Mouse (Mus musculus) MEL (cell line): ENCODE results near the gene Prrc2b.

Source experiments
- BHLHE40 ChIP-seq: IDR thresholded peaks from 2 replicates; pipeline ENCODE4 v1.6.1; 2012; ENCODE audit warnings: low read depth, mild to moderate bottlenecking, inconsistent platforms, low read length, improper control_type of control experiment, borderline replicate concordance
- CHD2 ChIP-seq: IDR thresholded peaks from 2 replicates; pipeline ENCODE4 v1.6.1; 2011; ENCODE audit warnings: low read length, improper control_type of control experiment
- CTCF ChIP-seq, 3 experiments: IDR thresholded peaks in 2 of 3; conservative IDR thresholded peaks in 1 of 3; 2 replicates each; pipeline ENCODE4 v1.5.1; 2011 to 2012; ENCODE audit warnings: low read length in 3 of 3, low read depth in 2 of 3, mild to moderate bottlenecking in 2 of 3, improper control_type of control experiment in 1 of 3, inconsistent platforms in 1 of 3, mixed read lengths in 1 of 3, moderate library complexity in 1 of 3; ENCODE audit not compliant: control insufficient read depth in 1 of 3, insufficient read depth in 1 of 3, poor library complexity in 1 of 3, severe bottlenecking in 1 of 3
- JUND ChIP-seq: IDR thresholded peaks from 2 replicates; pipeline ENCODE4 v1.6.1; 2011; ENCODE audit warnings: low read depth, mild to moderate bottlenecking, improper control_type of control experiment, low read length
- KAT2A ChIP-seq: conservative IDR thresholded peaks from 2 replicates; pipeline ENCODE4 v1.6.1; 2012; ENCODE audit warnings: low read depth, low read length, improper control_type of control experiment, inconsistent platforms
- MAZ ChIP-seq: IDR thresholded peaks from 2 replicates; pipeline ENCODE4 v1.6.1; 2012; ENCODE audit warnings: low read depth, mild to moderate bottlenecking, inconsistent platforms, low read length, improper control_type of control experiment
- UBTF ChIP-seq: IDR thresholded peaks from 2 replicates; pipeline ENCODE4 v1.6.1; 2012; ENCODE audit warnings: low read depth, mild to moderate bottlenecking, inconsistent platforms, low read length, improper control_type of control experiment, moderate library complexity, borderline replicate concordance; ENCODE audit not compliant: insufficient read depth

DNA sequence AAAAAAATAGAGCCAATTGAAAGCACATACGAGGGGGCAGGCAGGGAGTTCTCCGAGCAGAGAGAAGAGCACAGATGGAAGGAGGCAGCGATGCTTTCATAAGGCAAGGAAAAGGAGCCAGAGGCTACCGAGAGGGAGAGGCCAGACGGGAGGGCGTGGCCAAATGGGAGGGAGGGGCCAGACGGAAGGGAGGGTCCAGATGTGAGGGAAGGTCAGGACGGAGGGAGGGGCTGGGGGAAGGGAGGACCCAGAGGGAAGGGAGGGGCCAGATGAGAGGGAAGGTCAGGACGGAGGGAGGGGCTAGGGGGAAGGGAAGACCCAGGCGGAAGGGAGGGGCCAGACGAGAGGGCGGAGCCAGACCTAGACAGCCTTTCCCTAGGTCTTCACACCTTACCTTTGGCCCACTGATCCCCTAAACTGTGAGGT is 18.3 kb upstream of the Prrc2b start:
- TF ChIP-seq KAT2A (no peak), CHD2 (no peak), MAZ (peak; percentile 97), CTCF (IDR thresholded peaks at IDR 0.05 in 2 of 3, conservative IDR thresholded peaks at IDR 0.05 in 1 of 3; ENCODE audit: control insufficient read depth in 1 of 3, insufficient read depth in 1 of 3, low read depth in 2 of 3, low read length in 3 of 3, poor library complexity in 1 of 3, severe bottlenecking in 1 of 3) (no peak), JUND (no peak), UBTF (no peak), BHLHE40 (no peak)
